Mouse (Mus musculus) hindbrain, embryonic 14.5 days (tissue): ENCODE data around the gene Pde11a. TPM values are rescaled to one million over a fixed set of nuclear protein-coding genes. Genes with fewer than 3 reads are reported as not detected.

ENCODE experiments used
- ATAC-seq: fragments of 200-750 bp; cut with Nextera tagmentation; 2 replicates; pipeline ENCODE4 v1.8.0; 2017; ENCODE audit warnings: moderate number of reproducible peaks, mild to moderate bottlenecking, moderate TSS enrichment, moderate library complexity; ENCODE audit not compliant: low FRiP score
- DNase-seq: peaks from one replicate; pipeline ENCODE4 v3.0.0-alpha.2; 2015; ENCODE audit warnings: low spot score
- H3K27ac ChIP-seq: fragments of 300-500 bp; sonication (generic); 2 replicates; pipeline ENCODE4 v1.5.1; 2014; ENCODE audit warnings: mild to moderate bottlenecking, moderate library complexity
- H3K27me3 ChIP-seq: fragments of 300-500 bp; sonication (generic); 2 replicates; pipeline ENCODE4 v1.6.1; 2014; ENCODE audit warnings: mild to moderate bottlenecking, low read length, mixed read lengths; ENCODE audit not compliant: control insufficient read depth, insufficient read depth
- H3K36me3 ChIP-seq: fragments of 300-500 bp; sonication (generic); replicated peaks from 2 replicates; pipeline ENCODE4 v1.6.1; 2014; ENCODE audit not compliant: control insufficient read depth, insufficient read depth
- H3K4me1 ChIP-seq: fragments of 300-500 bp; sonication (generic); replicated peaks from 2 replicates; pipeline ENCODE4 v1.6.1; 2014; ENCODE audit warnings: antibody characterized with exemption, low read length, mixed read lengths; ENCODE audit not compliant: control insufficient read depth, insufficient read depth
- H3K4me2 ChIP-seq: fragments of 300-500 bp; sonication (generic); replicated peaks from 2 replicates; pipeline ENCODE4 v1.6.1; 2014; ENCODE audit warnings: mild to moderate bottlenecking, moderate library complexity
- H3K4me3 ChIP-seq: fragments of 300-500 bp; sonication (generic); replicated peaks from 2 replicates; pipeline ENCODE4 v1.5.1; 2014; ENCODE audit warnings: mild to moderate bottlenecking, low read length
- H3K9ac ChIP-seq: fragments of 300-500 bp; sonication (generic); 2 replicates; pipeline ENCODE4 v1.6.1; 2014
- H3K9me3 ChIP-seq: fragments of 300-500 bp; sonication (generic); 2 replicates; pipeline ENCODE4 v1.6.1; 2016; ENCODE audit warnings: low read length; ENCODE audit not compliant: control insufficient read depth
- WGBS: fragments of 180-500 bp; shearing (Covaris S2); extraction: QIAGEN DNeasy Blood & Tissue Kit; methylation state at CpG from one replicate; pipeline ENCODE4 v1.1.7; 2014; 5-methylcytosine and 5-hydroxymethylcytosine counted together
- polyA plus RNA-seq: library from polyadenylated mRNA; unstranded; fragments of >200 nt; fragmentation: Nextera tagmentation; extraction: Ambion mirVana; gene quantifications from 2 replicates; pipeline ENCODE4 v1.2.1, GENCODE M21; 2014

Pde11a gene
- polyA plus RNA-seq, 1 experiment from 2014 or later = 1.7 TPM

DNA sequence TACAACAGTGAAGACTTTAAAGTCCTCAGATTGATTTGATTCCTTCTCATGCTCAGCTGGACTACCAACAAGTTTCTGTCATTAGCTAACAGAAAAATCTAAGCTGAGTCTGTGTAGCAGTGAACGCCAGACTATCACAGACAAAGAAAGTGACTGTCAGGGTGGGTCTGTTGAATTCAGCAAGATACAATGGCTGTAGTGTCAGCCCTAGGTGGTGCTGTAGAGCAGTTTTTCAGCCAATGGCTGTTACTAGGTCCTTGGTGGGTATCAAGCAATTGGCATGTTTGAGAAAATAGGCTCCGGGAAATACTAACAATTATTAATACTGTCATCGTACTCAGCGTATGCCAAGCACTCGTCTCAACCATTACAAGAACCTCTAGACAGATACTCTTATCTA is 274.5 kb downstream of the Pde11a start:
- H3K9ac ChIP-seq = no peak overlapping the region
- no peaks in the 10 kb centered on the region for H3K9me3 ChIP-seq
- 62% methylated on average over 5 of the region's 5 CpGs for WGBS
- no peaks in the 10 kb centered on the region for H3K27me3 ChIP-seq
- H3K36me3 ChIP-seq = no peaks in the 10 kb centered on the region
- DNase-seq (peak; percentile 61), ATAC-seq (no peak)
- no peak overlapping the region for H3K4me2 ChIP-seq
- 0 out of 2 replicates have a peak overlapping the region, but pooled peaks have one; percentile 15 for H3K27ac ChIP-seq
- H3K4me3 ChIP-seq = no peak overlapping the region
- peaks cover 8% of the 10 kb centered on the region for H3K4me1 ChIP-seq

DNA sequence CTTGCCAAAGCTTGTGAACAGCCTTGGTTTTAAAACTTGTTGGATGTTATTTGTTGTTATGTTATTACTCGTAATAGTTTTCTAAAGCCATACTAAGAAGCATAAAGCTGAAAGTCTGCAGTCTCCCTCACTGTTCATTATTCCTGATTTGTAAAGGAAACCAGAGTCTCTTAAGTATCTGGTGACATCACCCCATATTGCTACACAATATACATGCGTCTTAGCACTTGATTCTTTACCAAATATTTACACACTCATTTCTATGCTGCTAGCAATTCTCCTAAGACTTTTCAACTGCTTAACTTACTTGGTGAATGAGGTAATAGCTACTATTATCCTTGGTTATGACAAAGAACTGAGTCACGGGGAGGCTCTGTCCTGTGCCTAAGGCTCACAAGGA is 278.4 kb downstream of the Pde11a start:
- no peak overlapping the region for H3K4me3 ChIP-seq
- no peak for ATAC-seq
- no peaks in the 10 kb centered on the region for H3K27me3 ChIP-seq
- 90% methylated on average over 3 of the region's 3 CpGs for WGBS
- no peak overlapping the region for H3K27ac ChIP-seq
- peaks cover 3% of the 10 kb centered on the region; the same call in 1 of the 2 replicates for H3K4me1 ChIP-seq
- no peaks in the 10 kb centered on the region for H3K9me3 ChIP-seq
- no peak overlapping the region for H3K4me2 ChIP-seq
- no peak for DNase-seq
- H3K36me3 ChIP-seq = no peaks in the 10 kb centered on the region
- H3K9ac ChIP-seq = no peak overlapping the region

DNA sequence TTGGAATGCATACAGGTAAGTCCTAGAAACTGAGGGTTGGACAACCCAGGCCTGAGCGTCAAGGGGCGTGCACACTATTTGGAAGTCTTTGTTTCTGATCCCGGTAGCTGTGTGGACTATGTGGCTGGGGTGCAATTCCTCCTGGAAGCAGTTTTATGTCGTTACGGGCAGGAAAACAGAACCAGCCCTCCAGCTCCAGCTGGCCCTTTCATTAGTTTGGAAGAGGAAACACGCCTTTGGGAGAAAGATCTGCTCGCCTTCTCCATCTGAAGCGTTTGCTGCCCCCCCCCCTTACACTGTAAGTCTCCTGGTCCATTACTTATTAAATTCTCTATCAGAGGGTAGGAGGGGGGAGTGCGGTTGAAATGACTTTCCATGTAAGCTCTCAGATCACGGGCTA is 279.0 kb downstream of the Pde11a start:
- Histone ChIP-seq H3K9ac (no peak overlapping the region), H3K27ac (no peak overlapping the region), H3K4me2 (no peak overlapping the region), H3K4me1 (peaks cover 4% of the 10 kb centered on the region; the same call in 1 of the 2 replicates), H3K27me3 (no peaks in the 10 kb centered on the region), H3K9me3 (no peaks in the 10 kb centered on the region), H3K4me3 (no peak overlapping the region), H3K36me3 (no peaks in the 10 kb centered on the region)
- 58% methylated on average over 10 of the region's 10 CpGs for WGBS
- ATAC-seq (no peak), DNase-seq (no peak)

DNA sequence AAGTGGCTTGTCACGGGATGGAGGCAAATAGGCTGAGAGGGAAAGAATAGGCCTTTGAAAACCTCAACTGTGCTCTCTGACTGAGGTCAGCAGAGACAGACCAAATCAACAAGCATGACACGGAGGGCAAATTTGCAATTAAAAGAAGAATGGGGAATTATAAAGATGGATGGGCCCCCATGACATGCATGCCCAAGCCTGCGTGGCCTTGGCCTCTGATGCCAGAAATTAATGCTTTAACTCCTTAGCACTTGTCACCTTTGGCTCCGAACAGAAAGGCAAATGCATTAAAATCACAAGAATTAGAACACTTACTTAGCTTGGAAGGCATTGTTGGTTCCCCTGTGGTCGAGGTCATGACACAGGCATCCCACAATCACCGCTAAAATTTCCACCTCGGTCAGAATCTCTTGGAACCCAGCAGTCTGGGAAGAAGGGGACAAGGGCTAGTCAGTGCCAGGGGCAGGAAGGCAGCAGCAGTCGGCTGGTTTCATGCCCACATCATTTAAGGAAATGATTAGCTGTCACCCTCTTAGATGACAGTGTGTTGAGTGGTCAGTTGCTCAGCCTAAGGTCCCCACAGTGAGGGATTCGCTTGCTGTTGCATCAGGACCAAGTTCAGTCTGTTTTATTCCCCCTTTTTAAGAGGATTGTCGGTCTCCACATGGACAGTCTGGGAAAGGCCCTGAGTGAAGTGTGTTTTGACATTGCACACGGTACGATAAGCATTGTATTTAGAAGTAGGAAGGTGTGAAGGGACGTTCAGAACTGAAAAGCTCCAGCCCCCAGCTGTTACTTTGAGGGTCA is 279.7 kb downstream of the Pde11a start:
- Histone ChIP-seq H3K27me3 (no peaks in the 10 kb centered on the region), H3K27ac (no peak overlapping the region), H3K9me3 (no peaks in the 10 kb centered on the region), H3K4me3 (no peak overlapping the region), H3K4me2 (no peak overlapping the region), H3K9ac (no peak overlapping the region), H3K4me1 (peaks cover 9% of the 10 kb centered on the region), H3K36me3 (no peaks in the 10 kb centered on the region)
- DNase-seq = no peak
- 28% methylated on average over 13 of the region's 13 CpGs for WGBS
- ATAC-seq = no peak

DNA sequence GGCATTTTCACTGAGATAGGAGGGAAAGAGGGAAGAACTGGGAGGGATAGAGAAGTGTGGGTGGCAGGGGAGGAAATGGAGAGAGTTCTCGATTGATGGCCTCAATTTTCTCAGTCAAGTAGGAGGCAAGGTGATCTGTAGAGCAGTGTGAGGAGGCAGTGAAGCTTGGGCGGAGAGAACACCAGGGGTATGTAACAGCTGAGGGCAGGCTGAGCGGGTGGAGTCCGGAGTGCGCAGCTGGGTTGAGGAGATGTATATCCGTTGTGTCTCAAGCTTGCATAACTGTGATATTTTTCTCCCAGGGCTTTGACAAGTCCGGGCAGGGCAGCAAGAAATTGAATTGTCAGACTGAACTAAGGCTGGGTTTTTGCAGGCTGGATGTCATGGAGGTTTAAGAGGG is 281.0 kb downstream of the Pde11a start:
- ATAC-seq = no peak
- no peaks in the 10 kb centered on the region for H3K9me3 ChIP-seq
- no peak overlapping the region for H3K27ac ChIP-seq
- WGBS = 82% methylated on average over 7 of the region's 7 CpGs
- H3K27me3 ChIP-seq = no peaks in the 10 kb centered on the region
- H3K9ac ChIP-seq = no peak overlapping the region
- H3K36me3 ChIP-seq = no peaks in the 10 kb centered on the region
- peaks cover 9% of the 10 kb centered on the region for H3K4me1 ChIP-seq
- DNase-seq = no peak
- no peak overlapping the region for H3K4me2 ChIP-seq
- H3K4me3 ChIP-seq = no peak overlapping the region

DNA sequence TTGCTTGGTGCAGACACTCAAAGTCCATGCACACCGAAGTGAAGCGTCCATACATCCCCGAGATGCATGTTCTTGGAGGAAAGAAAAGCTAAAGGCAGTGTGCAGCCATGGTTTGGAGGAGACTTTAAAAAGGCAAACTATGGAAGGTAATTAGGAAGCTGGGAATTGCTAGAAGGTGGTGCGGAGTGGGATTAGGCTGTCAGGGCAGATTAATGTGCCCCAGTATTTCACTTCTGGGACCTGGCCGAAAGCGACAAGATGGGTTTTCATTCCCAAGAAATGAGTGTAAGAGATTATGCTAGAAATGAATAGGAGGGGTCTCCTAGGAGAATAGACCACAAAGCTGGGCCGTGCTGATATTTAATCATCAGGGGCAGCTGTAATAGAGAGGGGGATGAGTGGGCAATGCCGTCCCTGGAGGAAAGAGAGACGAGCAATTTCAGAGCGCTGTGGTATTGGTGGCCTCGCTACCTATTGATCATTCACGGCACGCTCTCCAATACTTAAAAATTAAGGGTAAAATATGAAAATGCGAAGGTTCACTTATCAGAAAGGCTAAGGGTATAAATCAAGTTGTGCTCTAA is 284.7 kb downstream of the Pde11a start:
- Histone ChIP-seq H3K4me2 (no peak overlapping the region), H3K4me3 (no peak overlapping the region), H3K4me1 (peaks cover 12% of the 10 kb centered on the region), H3K27ac (0 out of 2 replicates have a peak overlapping the region, but pooled peaks have one; percentile 12), H3K36me3 (no peaks in the 10 kb centered on the region), H3K27me3 (no peaks in the 10 kb centered on the region), H3K9ac (no peak overlapping the region), H3K9me3 (no peaks in the 10 kb centered on the region)
- ATAC-seq = no peak
- 55% methylated on average over 14 of the region's 14 CpGs for WGBS
- DNase-seq = no peak

DNA sequence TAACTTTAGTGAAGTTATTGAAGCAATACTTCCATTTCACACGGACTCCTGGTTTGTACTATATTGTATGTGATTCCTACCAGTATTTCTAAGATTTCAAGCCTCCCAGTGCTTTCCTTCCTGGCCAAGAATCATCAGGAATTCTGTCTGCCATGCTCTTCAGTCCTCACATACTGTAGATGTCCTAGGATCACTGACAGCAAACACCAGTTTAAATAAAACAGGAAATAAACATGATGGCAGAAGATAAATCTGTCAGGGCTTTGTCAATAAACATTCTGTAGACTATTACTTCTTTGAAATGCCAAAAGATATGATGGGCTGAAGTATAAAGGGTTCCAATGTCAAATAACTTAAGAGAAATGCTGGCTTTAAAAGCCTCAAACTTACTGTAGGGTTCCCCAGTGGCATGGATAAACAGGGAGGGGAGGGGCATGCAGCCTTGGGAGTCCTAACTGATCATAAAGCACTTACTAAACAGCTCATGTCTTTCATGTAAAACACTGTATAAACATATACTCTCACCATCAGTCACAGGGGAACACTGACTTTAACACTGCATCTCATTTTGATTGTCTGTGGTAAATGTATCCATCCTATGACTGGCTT is 285.6 kb downstream of the Pde11a start:
- Histone ChIP-seq H3K4me2 (no peak overlapping the region), H3K4me3 (no peak overlapping the region), H3K4me1 (peaks cover 15% of the 10 kb centered on the region), H3K36me3 (no peaks in the 10 kb centered on the region), H3K27me3 (no peaks in the 10 kb centered on the region), H3K27ac (peak overlapping the region; percentile 12; the same call in 1 of the 2 replicates), H3K9ac (no peak overlapping the region), H3K9me3 (no peaks in the 10 kb centered on the region)
- WGBS = 88% methylated on average over 1 of the region's 1 CpGs
- no peak for ATAC-seq
- DNase-seq = no peak

DNA sequence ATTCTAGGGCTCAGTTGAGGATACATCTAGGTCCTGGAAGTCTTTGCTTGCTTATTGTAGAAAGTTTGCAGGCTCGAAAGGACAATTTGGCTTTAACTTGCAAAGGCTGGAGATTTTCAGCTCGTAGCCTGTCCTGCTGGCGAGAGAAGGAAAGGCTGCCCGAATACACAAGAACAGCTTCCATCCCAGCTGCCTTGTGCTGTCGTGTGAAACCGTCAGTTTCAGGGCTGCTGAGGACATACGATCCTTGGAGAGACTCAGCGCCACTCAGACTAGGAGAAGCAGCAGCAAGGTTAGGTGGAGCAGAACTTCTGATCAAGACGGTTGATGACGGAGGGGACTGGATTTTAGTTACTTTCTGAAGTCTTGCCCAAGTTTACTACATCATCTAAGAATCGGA is 287.2 kb downstream of the Pde11a start:
- no peaks in the 10 kb centered on the region for H3K27me3 ChIP-seq
- H3K4me3 ChIP-seq = no peak overlapping the region
- H3K9ac ChIP-seq = no peak overlapping the region
- no peaks in the 10 kb centered on the region for H3K9me3 ChIP-seq
- DNase-seq (no peak), ATAC-seq (no peak)
- H3K36me3 ChIP-seq = no peaks in the 10 kb centered on the region
- WGBS = 77% methylated on average over 11 of the region's 11 CpGs
- H3K27ac ChIP-seq = no peak overlapping the region
- H3K4me2 ChIP-seq = no peak overlapping the region
- peaks cover 15% of the 10 kb centered on the region for H3K4me1 ChIP-seq

DNA sequence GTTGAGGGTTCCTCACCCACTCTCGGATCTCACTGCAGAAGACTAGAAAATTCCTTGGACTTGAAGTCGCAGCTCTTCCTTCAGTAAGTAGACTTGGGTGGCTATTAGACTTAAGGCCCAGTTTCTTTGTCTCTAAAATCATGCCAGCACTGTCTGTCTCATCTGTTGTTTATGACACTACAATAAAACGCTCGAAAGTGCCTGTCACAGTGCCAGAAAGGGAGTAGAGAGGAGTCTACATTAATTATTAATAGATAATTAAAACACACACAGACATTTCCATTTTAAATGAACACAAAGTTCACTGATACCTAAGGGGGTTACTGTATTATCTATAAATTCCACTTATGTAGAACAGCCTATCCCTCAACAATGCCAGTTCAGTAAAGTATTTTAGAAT is 287.7 kb downstream of the Pde11a start:
- WGBS = 75% methylated on average over 4 of the region's 4 CpGs
- H3K4me3 ChIP-seq = no peak overlapping the region
- no peak overlapping the region for H3K27ac ChIP-seq
- peaks cover 15% of the 10 kb centered on the region for H3K4me1 ChIP-seq
- H3K4me2 ChIP-seq = no peak overlapping the region
- H3K36me3 ChIP-seq = no peaks in the 10 kb centered on the region
- ATAC-seq (no peak), DNase-seq (no peak)
- no peaks in the 10 kb centered on the region for H3K9me3 ChIP-seq
- H3K9ac ChIP-seq = no peak overlapping the region
- H3K27me3 ChIP-seq = no peaks in the 10 kb centered on the region
